Mouse (Mus musculus) MEL (cell line): Measurements from ENCODE around the gene Ube4a. TPM values are rescaled to one million over a fixed set of nuclear protein-coding genes. Genes with fewer than 3 reads are reported as not detected.

Experiments used
- DNase-seq: peaks from one replicate; pipeline ENCODE4 v3.0.0; 2011; ENCODE audit warnings: low read depth, low spot score
- H3K27ac ChIP-seq: 2 replicates; pipeline ENCODE4 v1.5.1; 2012; ENCODE audit warnings: low read depth, mild to moderate bottlenecking, control low read depth, low read length, moderate library complexity; ENCODE audit not compliant: control insufficient read depth
- H3K27me3 ChIP-seq, 2 experiments: fragments of 150-350 bp in 1 of 2; sonication (generic) in 1 of 2; 2 replicates each; pipeline ENCODE4 v1.6.1; 2012; ENCODE audit warnings: low read length in 2 of 2, mild to moderate bottlenecking in 2 of 2, improper control_type of control experiment in 1 of 2, moderate library complexity in 1 of 2; ENCODE audit not compliant: insufficient read depth in 2 of 2, control insufficient read depth in 1 of 2
- H3K36me3 ChIP-seq, 2 experiments: 2 replicates each; pipeline ENCODE4 v1.6.1; 2012 to 2014; ENCODE audit warnings: low read length in 2 of 2, improper control_type of control experiment in 1 of 2, inconsistent platforms in 1 of 2, mild to moderate bottlenecking in 1 of 2; ENCODE audit not compliant: insufficient read depth in 2 of 2, control insufficient read depth in 1 of 2
- H3K4me1 ChIP-seq, 2 experiments: fragments of 150-350 bp in 1 of 2; sonication (generic) in 1 of 2; 2 replicates each; pipeline ENCODE4 v1.6.1; 2012; ENCODE audit warnings: low read length in 2 of 2, improper control_type of control experiment in 1 of 2, mild to moderate bottlenecking in 1 of 2; ENCODE audit not compliant: insufficient read depth in 2 of 2, control insufficient read depth in 1 of 2
- H3K4me3 ChIP-seq, 2 experiments: fragments of 150-350 bp in 1 of 2; sonication (generic) in 1 of 2; 2 replicates each; pipeline ENCODE4 v1.5.1; 2012; ENCODE audit warnings: low read depth in 2 of 2, low read length in 2 of 2, mild to moderate bottlenecking in 2 of 2, moderate library complexity in 2 of 2, control low read depth in 1 of 2, improper control_type of control experiment in 1 of 2; ENCODE audit not compliant: control insufficient read depth in 1 of 2, insufficient read depth in 1 of 2
- H3K79me2 ChIP-seq: 2 replicates; pipeline ENCODE4 v1.6.1; 2012; ENCODE audit warnings: mild to moderate bottlenecking, low read length, moderate library complexity; ENCODE audit not compliant: control insufficient read depth, poor library complexity, insufficient read depth
- H3K9ac ChIP-seq: 2 replicates; pipeline ENCODE4 v1.6.1; 2012; ENCODE audit warnings: low read depth, mild to moderate bottlenecking, control low read depth, low read length, moderate library complexity; ENCODE audit not compliant: control insufficient read depth, poor library complexity, severe bottlenecking
- H3K9me3 ChIP-seq: fragments of 150-350 bp; sonication (generic); replicated peaks from 2 replicates; pipeline ENCODE4 v1.6.1; 2012; ENCODE audit warnings: mild to moderate bottlenecking, low read length, improper control_type of control experiment, moderate library complexity; ENCODE audit not compliant: insufficient read depth
- CHD2 ChIP-seq: IDR thresholded peaks from 2 replicates; pipeline ENCODE4 v1.6.1; 2011; ENCODE audit warnings: low read length, improper control_type of control experiment
- GATA1 ChIP-seq: IDR thresholded peaks from 2 replicates; pipeline ENCODE4 v1.6.1; 2011; ENCODE audit warnings: low read depth, low read length, improper control_type of control experiment
- HCFC1 ChIP-seq: IDR thresholded peaks from 2 replicates; pipeline ENCODE4 v1.6.1; 2012; ENCODE audit warnings: low read depth, mild to moderate bottlenecking, inconsistent platforms, low read length, improper control_type of control experiment, moderate library complexity
- JUND ChIP-seq: IDR thresholded peaks from 2 replicates; pipeline ENCODE4 v1.6.1; 2011; ENCODE audit warnings: low read depth, mild to moderate bottlenecking, improper control_type of control experiment, low read length
- MAX ChIP-seq: IDR thresholded peaks from 2 replicates; pipeline ENCODE4 v1.6.1; 2011; ENCODE audit warnings: low read length, improper control_type of control experiment
- MYB ChIP-seq: IDR thresholded peaks from 2 replicates; pipeline ENCODE4 v1.6.1; 2011; ENCODE audit warnings: mild to moderate bottlenecking, low read depth, low read length, improper control_type of control experiment
- NELFE ChIP-seq: IDR thresholded peaks from 2 replicates; pipeline ENCODE4 v1.6.1; 2011; ENCODE audit warnings: low read depth, low read length, improper control_type of control experiment
- NRF1 ChIP-seq: IDR thresholded peaks from 2 replicates; pipeline ENCODE4 v1.6.1; 2014; ENCODE audit warnings: low read depth, mild to moderate bottlenecking, inconsistent platforms, low read length, improper control_type of control experiment, moderate library complexity; ENCODE audit not compliant: poor library complexity, insufficient read depth, severe bottlenecking
- POLR2A ChIP-seq, 2 experiments: IDR thresholded peaks; 2 replicates each; pipeline ENCODE4 v1.6.1; 2011 to 2012; ENCODE audit warnings: low read length in 2 of 2, mild to moderate bottlenecking in 2 of 2, control low read depth in 1 of 2, improper control_type of control experiment in 1 of 2, low read depth in 1 of 2, moderate library complexity in 1 of 2; ENCODE audit not compliant: control insufficient read depth in 1 of 2, insufficient read depth in 1 of 2, poor library complexity in 1 of 2
- POLR2AphosphoS5 ChIP-seq: IDR thresholded peaks from 2 replicates; pipeline ENCODE4 v1.6.1; 2012; ENCODE audit warnings: low read depth, borderline replicate concordance, mild to moderate bottlenecking, inconsistent platforms, low read length, moderate library complexity, mixed read lengths
- SIN3A ChIP-seq: IDR thresholded peaks from 2 replicates; pipeline ENCODE4 v1.6.1; 2012; ENCODE audit warnings: low read length, improper control_type of control experiment, inconsistent platforms
- TCF12 ChIP-seq: IDR thresholded peaks from 2 replicates; pipeline ENCODE4 v1.6.1; 2014; ENCODE audit warnings: low read depth, mild to moderate bottlenecking, inconsistent platforms, low read length, improper control_type of control experiment, moderate library complexity
- UBTF ChIP-seq: IDR thresholded peaks from 2 replicates; pipeline ENCODE4 v1.6.1; 2012; ENCODE audit warnings: low read depth, mild to moderate bottlenecking, inconsistent platforms, low read length, improper control_type of control experiment, moderate library complexity, borderline replicate concordance; ENCODE audit not compliant: insufficient read depth
- USF2 ChIP-seq, 2 experiments: IDR thresholded peaks; 2 replicates each; pipeline ENCODE4 v1.6.1; 2011 to 2012; ENCODE audit warnings: improper control_type of control experiment in 2 of 2, low read length in 2 of 2, borderline replicate concordance in 1 of 2, inconsistent platforms in 1 of 2, low read depth in 1 of 2, mild to moderate bottlenecking in 1 of 2; ENCODE audit not compliant: insufficient read depth in 1 of 2
- ZC3H11A ChIP-seq: IDR thresholded peaks from 2 replicates; pipeline ENCODE4 v1.6.1; 2012; ENCODE audit warnings: low read depth, mild to moderate bottlenecking, inconsistent platforms, low read length, improper control_type of control experiment
- ZMIZ1 ChIP-seq: IDR thresholded peaks from 2 replicates; pipeline ENCODE4 v1.6.1; 2012; ENCODE audit warnings: low read depth, mild to moderate bottlenecking, inconsistent platforms, low read length, improper control_type of control experiment, moderate library complexity
- ZNF384 ChIP-seq: IDR thresholded peaks from 2 replicates; pipeline ENCODE4 v1.6.1; 2012; ENCODE audit warnings: low read depth, mild to moderate bottlenecking, inconsistent platforms, low read length, improper control_type of control experiment
- polyA plus RNA-seq, 2 experiments: library from polyadenylated mRNA; stranded (reverse) in 1 of 2; unstranded in 1 of 2; fragments of >175 nt in 1 of 2; fragments of >200 nt in 1 of 2; gene quantifications; 2 replicates each; pipeline versions ENCODE4 v1.2.1 to v1.2.4; 2012; ENCODE audit warnings: low replicate concordance in 2 of 2, low read depth in 1 of 2; ENCODE audit not compliant: insufficient read length in 2 of 2, insufficient read depth in 1 of 2, missing spikeins in 1 of 2
- total RNA-seq: library from RNA; depleted of rRNA; stranded (reverse); fragments of 300-350 nt; gene quantifications from 2 replicates; pipeline ENCODE4 v1.2.3, GENCODE M21; 2012

Gene Ube4a
- total and polyA plus RNA-seq, 3 experiments, result 24.2 to 37.9 (median 32.8) TPM

GRCm38 (mm10) chr9:44877686-44878085, 87.7 kb downstream of the Ube4a start:
- H3K9ac ChIP-seq, result no peak overlapping the region

GRCm38 (mm10) chr9:44875476-44875875, 89.9 kb downstream of the Ube4a start:
- H3K27me3 ChIP-seq, result no peaks in the 10 kb centered on the region
- H3K36me3 ChIP-seq, result peaks cover 5 to 10% of the 10 kb centered on the region in 2 experiments
- no peak overlapping the region for H3K27ac ChIP-seq
- H3K4me3 ChIP-seq, result no peak overlapping the region
- H3K79me2 ChIP-seq, result peaks cover 83% of the 10 kb centered on the region
- no peak for DNase-seq
- peaks cover 2 to 9% of the 10 kb centered on the region in 2 experiments; a peak in 2 of 4 replicates for H3K4me1 ChIP-seq
- no peaks in the 10 kb centered on the region for H3K9me3 ChIP-seq
- no peak overlapping the region for H3K9ac ChIP-seq
- TF ChIP-seq NRF1, result no peak
- no peak for TF ChIP-seq SIN3A

More at GRCm38 (mm10) chr9:44877686-44878085, 87.7 kb downstream of the Ube4a start:
- Histone ChIP-seq H3K4me1 (peaks cover 2 to 9% of the 10 kb centered on the region in 2 experiments; a peak in 2 of 4 replicates), H3K4me3 (no peak overlapping the region)
- no peak for TF ChIP-seq ZMIZ1
- no peak for TF ChIP-seq POLR2A (IDR thresholded peaks at IDR 0.05; ENCODE audit: control insufficient read depth in 1 of 2, insufficient read depth in 1 of 2, low read depth in 1 of 2, low read length in 2 of 2, poor library complexity in 1 of 2)
- no peak for TF ChIP-seq CHD2
- no peak for TF ChIP-seq ZC3H11A
- no peak for TF ChIP-seq TCF12
- no peak for TF ChIP-seq JUND
- no peak for TF ChIP-seq GATA1
- no peak for TF ChIP-seq NELFE
- no peak for TF ChIP-seq HCFC1
- TF ChIP-seq USF2 (IDR thresholded peaks at IDR 0.05; ENCODE audit: borderline replicate concordance in 1 of 2, insufficient read depth in 1 of 2, low read depth in 1 of 2, low read length in 2 of 2), result no peak
- TF ChIP-seq MYB, result no peak
- no peak for TF ChIP-seq MAX
- no peak for TF ChIP-seq NRF1
- no peak for TF ChIP-seq POLR2AphosphoS5
- no peak for TF ChIP-seq ZNF384
- TF ChIP-seq UBTF, result no peak
- TF ChIP-seq, all 39 proteins: peak for 0
- DNase-seq, result no peak
- H3K79me2 ChIP-seq, result peaks cover 75% of the 10 kb centered on the region
- no peaks in the 10 kb centered on the region for H3K9me3 ChIP-seq
- no peaks in the 10 kb centered on the region for H3K27me3 ChIP-seq
- H3K27ac ChIP-seq, result no peak overlapping the region
- H3K36me3 ChIP-seq, result peaks cover 5 to 10% of the 10 kb centered on the region in 2 experiments
